Mouse (Mus musculus) kidney, postnatal 0 days (tissue): ENCODE measurements around the gene Pparg. TPM values are rescaled to one million over a fixed set of nuclear protein-coding genes. Genes with fewer than 3 reads are reported as not detected.

Experiments used
- ATAC-seq: fragments of 200-750 bp; cut with Nextera tagmentation; replicated peaks from 2 replicates; pipeline ENCODE4 v1.8.0; 2017; ENCODE audit warnings: low read depth, moderate number of reproducible peaks, moderate TSS enrichment, moderate library complexity; ENCODE audit not compliant: low FRiP score
- DNase-seq: peaks from one replicate; pipeline ENCODE4 v3.0.0-alpha.2; 2016; ENCODE audit warnings: low spot score
- H3K27ac ChIP-seq: fragments of 300-500 bp; sonication (generic); 2 replicates; pipeline ENCODE4 v1.5.1; 2014; ENCODE audit warnings: mild to moderate bottlenecking
- H3K27me3 ChIP-seq: fragments of 300-500 bp; sonication (generic); 2 replicates; pipeline ENCODE4 v1.6.1; 2014; ENCODE audit warnings: low read length, mixed read lengths; ENCODE audit not compliant: insufficient read depth
- H3K36me3 ChIP-seq: fragments of 300-500 bp; sonication (generic); 2 replicates; pipeline ENCODE4 v1.6.1; 2014; ENCODE audit warnings: low read length, mixed read lengths; ENCODE audit not compliant: insufficient read depth
- H3K4me1 ChIP-seq: fragments of 300-500 bp; sonication (generic); replicated peaks from 2 replicates; pipeline ENCODE4 v1.6.1; 2014; ENCODE audit warnings: antibody characterized with exemption, low read length, mixed read lengths; ENCODE audit not compliant: insufficient read depth
- H3K4me2 ChIP-seq: fragments of 300-500 bp; sonication (generic); 2 replicates; pipeline ENCODE4 v1.6.1; 2014; ENCODE audit warnings: mild to moderate bottlenecking, low read length, moderate library complexity, mixed read lengths
- H3K4me3 ChIP-seq: fragments of 300-500 bp; sonication (generic); replicated peaks from 2 replicates; pipeline ENCODE4 v1.5.1; 2014; ENCODE audit warnings: low read depth, low read length
- H3K9ac ChIP-seq: fragments of 300-500 bp; sonication (generic); 2 replicates; pipeline ENCODE4 v1.6.1; 2014; ENCODE audit warnings: low read depth, low read length
- H3K9me3 ChIP-seq: fragments of 300-500 bp; sonication (generic); replicated peaks from 2 replicates; pipeline ENCODE4 v1.6.1; 2016; ENCODE audit warnings: low read length, inconsistent platforms, mixed read lengths
- CTCF ChIP-seq: IDR thresholded peaks from 2 replicates; pipeline ENCODE4 v1.5.1; 2016; ENCODE audit warnings: antibody characterized with exemption, low read depth, mild to moderate bottlenecking, moderate library complexity
- WGBS: fragments of 180-500 bp; shearing (Covaris S2); extraction: QIAGEN DNeasy Blood & Tissue Kit; methylation state at CpG from one replicate; pipeline ENCODE4 v1.1.7; 2014; 5-methylcytosine and 5-hydroxymethylcytosine counted together
- polyA plus RNA-seq: library from polyadenylated mRNA; unstranded; fragments of >200 nt; fragmentation: Nextera tagmentation; extraction: Ambion mirVana; gene quantifications from 2 replicates; pipeline ENCODE4 v1.2.1, GENCODE M21; 2015

Gene Pparg
- polyA plus RNA-seq, 1 experiment from 2014 or later: 8.0 TPM

DNA sequence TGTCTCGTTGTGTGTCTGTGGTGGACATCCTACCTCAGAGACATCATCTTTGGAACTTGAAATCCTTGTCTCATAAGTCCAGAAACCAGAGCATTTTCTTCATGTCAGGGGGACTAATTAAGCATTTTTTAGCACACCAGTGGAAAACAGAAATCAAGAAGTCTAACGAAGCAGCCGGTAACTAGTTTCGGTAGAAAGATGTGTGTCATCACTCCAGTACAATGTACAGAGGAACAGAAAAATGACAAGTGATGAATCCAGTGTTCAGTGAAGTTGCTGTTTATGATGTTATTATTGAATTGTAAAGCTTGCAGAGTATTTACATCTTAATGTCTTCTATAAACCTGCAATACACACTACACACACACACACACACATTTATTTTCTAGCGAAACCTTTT, 19.8 kb downstream of the Pparg start:
- Histone ChIP-seq H3K9me3 (no peaks in the 10 kb centered on the region), H3K4me2 (no peak overlapping the region), H3K4me1 (no peaks in the 10 kb centered on the region), H3K36me3 (no peaks in the 10 kb centered on the region), H3K4me3 (no peak overlapping the region), H3K27ac (no peak overlapping the region), H3K9ac (no peak overlapping the region), H3K27me3 (no peaks in the 10 kb centered on the region)
- ATAC-seq: no peak
- TF ChIP-seq CTCF: no peak
- DNase-seq: no peak
- 86% methylated on average over 5 of the region's 5 CpGs for WGBS

GRCm38 (mm10) chr6:115382712-115383111, 22.0 kb downstream of the Pparg start:
- DNase-seq (peak; percentile 60), ATAC-seq (no peak)
- H3K9ac ChIP-seq: no peak overlapping the region
- H3K27me3 ChIP-seq: no peaks in the 10 kb centered on the region
- no peak for TF ChIP-seq CTCF
- no peaks in the 10 kb centered on the region for H3K36me3 ChIP-seq
- no peak overlapping the region for H3K4me2 ChIP-seq
- no peaks in the 10 kb centered on the region for H3K9me3 ChIP-seq
- no peak overlapping the region for H3K27ac ChIP-seq
- no peaks in the 10 kb centered on the region for H3K4me1 ChIP-seq
- WGBS: 52% methylated on average over 5 of the region's 5 CpGs
- no peak overlapping the region for H3K4me3 ChIP-seq

DNA sequence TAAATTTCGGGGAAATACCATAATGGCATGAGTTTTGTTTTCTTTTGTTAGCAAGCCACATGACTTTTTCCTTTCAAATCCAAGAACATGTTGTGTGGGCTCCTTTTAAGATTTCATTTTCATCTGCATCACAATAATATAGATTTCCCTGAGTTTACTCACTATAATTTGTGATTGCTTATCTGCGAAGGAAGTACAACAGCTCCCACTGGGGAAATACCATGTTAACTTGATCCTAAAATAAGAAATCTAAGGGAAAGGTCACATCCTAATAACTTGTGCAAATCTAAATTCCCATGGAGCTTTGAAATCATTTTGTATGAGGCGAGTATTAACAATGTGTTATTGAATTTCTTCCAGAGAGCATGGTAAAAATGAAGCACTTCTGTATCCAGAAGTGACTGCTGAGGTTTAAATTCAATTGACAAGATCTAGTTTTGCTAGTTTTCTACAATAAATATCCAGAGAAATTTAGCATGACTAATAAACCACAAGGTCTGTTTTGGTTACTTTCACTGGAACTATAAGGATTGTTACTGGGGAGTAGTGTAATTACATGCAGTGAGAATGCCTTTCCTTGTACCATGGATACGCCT, 29.3 kb downstream of the Pparg start:
- Histone ChIP-seq H3K4me1 (no peaks in the 10 kb centered on the region), H3K36me3 (no peaks in the 10 kb centered on the region), H3K27ac (no peak overlapping the region), H3K27me3 (no peaks in the 10 kb centered on the region), H3K9me3 (no peaks in the 10 kb centered on the region), H3K4me3 (no peak overlapping the region), H3K9ac (no peak overlapping the region), H3K4me2 (no peak overlapping the region)
- DNase-seq: peak; percentile 66
- no peak for ATAC-seq
- no peak for TF ChIP-seq CTCF
- WGBS: 68% methylated on average over 4 of the region's 4 CpGs

DNA sequence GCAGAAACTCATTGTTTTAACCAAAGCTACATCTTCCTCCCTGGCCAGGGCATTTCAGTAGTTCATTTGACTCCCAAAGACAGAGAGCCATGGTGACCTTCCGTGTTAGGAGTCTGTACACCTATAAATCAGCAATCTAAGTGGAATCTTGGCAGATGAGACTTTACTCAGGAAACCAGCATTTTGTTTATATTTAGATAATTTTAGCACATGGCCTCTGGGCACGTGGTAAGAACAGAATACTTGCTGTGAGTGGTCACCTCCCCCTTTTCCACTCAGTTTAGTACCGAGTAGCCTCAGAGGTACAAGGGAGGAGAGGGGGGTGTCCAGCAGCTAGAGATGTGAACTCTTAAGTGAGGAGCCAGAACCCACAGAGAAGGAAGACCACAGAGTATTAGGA, 36.2 kb downstream of the Pparg start:
- Histone ChIP-seq H3K9ac (no peak overlapping the region), H3K4me1 (no peaks in the 10 kb centered on the region), H3K4me3 (no peak overlapping the region), H3K9me3 (no peaks in the 10 kb centered on the region), H3K27ac (no peak overlapping the region), H3K27me3 (no peaks in the 10 kb centered on the region), H3K4me2 (no peak overlapping the region), H3K36me3 (no peaks in the 10 kb centered on the region)
- no peak for ATAC-seq
- WGBS: 19% methylated on average over 3 of the region's 3 CpGs
- no peak for TF ChIP-seq CTCF
- peak; percentile 68 for DNase-seq

- Histone ChIP-seq H3K4me2 (no peak overlapping the region), H3K27me3 (no peaks in the 10 kb centered on the region), H3K9me3 (no peaks in the 10 kb centered on the region), H3K27ac (no peak overlapping the region), H3K4me1 (no peaks in the 10 kb centered on the region), H3K36me3 (no peaks in the 10 kb centered on the region), H3K4me3 (no peak overlapping the region), H3K9ac (no peak overlapping the region)
- no peak for TF ChIP-seq CTCF
- no peak for ATAC-seq
- 71% methylated on average over 2 of the region's 2 CpGs for WGBS
- DNase-seq: no peak
Observed at GRCm38 (mm10) chr6:115404354-115404753, 43.6 kb downstream of the Pparg start.

DNA sequence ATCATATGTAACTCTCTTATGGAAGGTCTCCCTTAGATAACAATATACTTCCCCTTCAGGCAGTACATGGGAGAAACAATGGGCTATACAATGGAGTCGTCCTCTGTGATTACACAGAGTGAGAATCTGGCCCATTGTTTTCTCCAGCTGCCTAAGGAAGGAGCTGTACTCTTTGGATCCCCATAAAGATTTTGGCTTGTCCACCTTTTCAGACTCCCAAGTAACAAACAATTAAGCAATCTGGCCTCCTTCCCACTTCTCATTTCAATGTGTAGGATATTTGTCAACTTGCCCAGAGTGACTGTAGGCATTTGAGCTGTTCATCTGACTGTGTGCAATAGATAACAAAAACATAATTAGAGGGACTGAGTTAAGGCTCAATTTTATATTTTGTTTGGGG, 50.7 kb downstream of the Pparg start:
- H3K27ac ChIP-seq: no peak overlapping the region
- no peak for ATAC-seq
- 35% methylated on average over 1 of the region's 1 CpGs for WGBS

GRCm38 (mm10) chr6:115418171-115418570, 57.4 kb downstream of the Pparg start:
- WGBS: 84% methylated on average over 3 of the region's 3 CpGs

More for the DNA sequence above, 50.7 kb downstream of the Pparg start:
- no peak for TF ChIP-seq CTCF
- H3K36me3 ChIP-seq: no peaks in the 10 kb centered on the region
- H3K9ac ChIP-seq: no peak overlapping the region
- no peaks in the 10 kb centered on the region for H3K9me3 ChIP-seq
- no peak overlapping the region for H3K4me3 ChIP-seq
- H3K4me1 ChIP-seq: no peaks in the 10 kb centered on the region
- no peak overlapping the region for H3K4me2 ChIP-seq
- DNase-seq: no peak
- no peaks in the 10 kb centered on the region for H3K27me3 ChIP-seq

More at GRCm38 (mm10) chr6:115418171-115418570, 57.4 kb downstream of the Pparg start:
- Histone ChIP-seq H3K4me3 (no peak overlapping the region), H3K4me1 (no peaks in the 10 kb centered on the region), H3K9me3 (no peaks in the 10 kb centered on the region), H3K36me3 (no peaks in the 10 kb centered on the region), H3K27ac (no peak overlapping the region), H3K27me3 (no peaks in the 10 kb centered on the region), H3K4me2 (no peak overlapping the region), H3K9ac (no peak overlapping the region)
- DNase-seq (no peak), ATAC-seq (no peak)
- no peak for TF ChIP-seq CTCF
